Mouse (Mus musculus) bone marrow macrophage, adult 2 months (primary cell): ENCODE data around the gene Dvl1. TPM values are rescaled to one million over a fixed set of nuclear protein-coding genes. Genes with fewer than 3 reads are reported as not detected.

ENCODE experiments used
- H3K27ac ChIP-seq: 2 replicates; pipeline ENCODE4 v1.5.1; 2012; ENCODE audit warnings: low read depth, low read length; ENCODE audit not compliant: insufficient read depth
- H3K4me1 ChIP-seq: 2 replicates; pipeline ENCODE4 v1.6.1; 2012; ENCODE audit warnings: low read length; ENCODE audit not compliant: control insufficient read depth, insufficient read depth
- H3K4me3 ChIP-seq: 2 replicates; pipeline ENCODE4 v1.5.1; 2012; ENCODE audit warnings: mild to moderate bottlenecking, low read length, moderate library complexity; ENCODE audit not compliant: insufficient read depth
- CTCF ChIP-seq: IDR thresholded peaks from 2 replicates; pipeline ENCODE4 v1.5.1; 2012; ENCODE audit warnings: low read depth, mild to moderate bottlenecking, low read length, moderate library complexity
- POLR2A ChIP-seq: IDR thresholded peaks from 2 replicates; pipeline ENCODE4 v1.6.1; 2012; ENCODE audit warnings: mild to moderate bottlenecking, low read depth, low read length, borderline replicate concordance
- polyA plus RNA-seq: library from polyadenylated mRNA; stranded (reverse); fragments of >200 nt; gene quantifications from 2 replicates; pipeline ENCODE4 v1.2.4, GENCODE M21; 2012; ENCODE audit not compliant: missing spikeins, insufficient read depth, insufficient read length

Gene Dvl1
- polyA plus RNA-seq, result 20.9 and 27.3 TPM in 2 replicates

DNA sequence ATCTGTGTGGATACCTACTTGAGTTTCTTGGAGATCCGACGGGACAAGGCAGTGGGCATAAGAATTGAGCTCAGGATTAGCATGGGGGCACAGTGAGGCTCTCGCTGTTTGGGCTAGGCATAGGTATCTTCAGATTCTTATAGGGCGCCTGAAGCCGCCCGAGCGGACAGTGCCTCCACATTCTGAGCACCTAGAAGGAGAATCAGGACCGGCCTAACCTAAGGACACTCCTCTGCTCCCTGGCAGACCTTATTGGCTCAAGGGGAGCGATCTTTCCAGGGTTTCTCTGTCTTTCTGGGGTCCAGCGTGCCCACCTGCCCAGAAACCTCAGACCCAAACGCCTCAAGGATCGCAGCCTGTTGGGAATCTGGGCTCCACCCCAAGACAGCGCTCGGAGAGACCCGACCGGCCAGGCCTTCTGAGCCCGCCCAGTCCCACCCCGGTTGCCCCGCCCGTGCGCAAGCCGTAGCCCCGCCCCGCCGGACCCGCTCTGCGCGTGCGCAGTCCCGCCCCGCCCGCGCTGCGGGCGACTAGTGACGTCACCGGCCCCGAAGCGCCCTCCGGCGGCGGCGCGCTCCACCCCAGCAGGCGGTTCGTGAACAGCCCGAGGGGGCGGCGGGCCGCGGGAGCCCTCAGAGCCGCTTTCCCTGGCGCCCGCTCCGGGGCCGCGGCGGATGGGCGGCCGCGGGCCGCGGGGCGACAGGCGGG is at the start of gene Dvl1:
Dvl1 (plus strand) TSS at position 532 of the 708 bp plus-strand sequence.
- Histone ChIP-seq H3K27ac (no peak within 1 kb of the TSS), H3K4me3 (peak within 1 kb of the TSS; percentile 99), H3K4me1 (peaks cover 31% of the 10 kb centered on the region)
- TF ChIP-seq POLR2A (no peak), CTCF (no peak)

DNA sequence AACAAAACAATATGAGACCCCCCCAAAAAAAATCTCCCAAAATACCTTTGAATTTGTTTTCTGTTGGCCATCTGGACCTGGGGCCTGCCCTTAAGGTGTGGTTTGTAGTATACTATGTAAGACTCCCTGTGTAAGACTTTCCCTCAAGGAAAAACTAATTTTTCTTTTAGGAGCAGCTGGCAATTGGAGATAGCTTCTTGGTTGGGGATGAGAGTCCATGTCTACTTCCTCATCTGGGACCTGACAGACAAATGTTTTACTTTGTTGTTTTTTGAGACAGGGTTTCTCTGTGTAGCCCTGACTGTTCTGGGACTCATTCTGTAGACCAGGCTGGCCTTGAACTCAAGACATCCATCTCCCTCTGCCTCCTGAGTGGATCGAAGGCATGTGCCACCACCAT is 45.1 kb upstream of the Dvl1 start:
- TF ChIP-seq CTCF (no peak), POLR2A (no peak)
- Histone ChIP-seq H3K27ac (no peak overlapping the region), H3K4me3 (no peak overlapping the region), H3K4me1 (peaks cover 9% of the 10 kb centered on the region)

DNA sequence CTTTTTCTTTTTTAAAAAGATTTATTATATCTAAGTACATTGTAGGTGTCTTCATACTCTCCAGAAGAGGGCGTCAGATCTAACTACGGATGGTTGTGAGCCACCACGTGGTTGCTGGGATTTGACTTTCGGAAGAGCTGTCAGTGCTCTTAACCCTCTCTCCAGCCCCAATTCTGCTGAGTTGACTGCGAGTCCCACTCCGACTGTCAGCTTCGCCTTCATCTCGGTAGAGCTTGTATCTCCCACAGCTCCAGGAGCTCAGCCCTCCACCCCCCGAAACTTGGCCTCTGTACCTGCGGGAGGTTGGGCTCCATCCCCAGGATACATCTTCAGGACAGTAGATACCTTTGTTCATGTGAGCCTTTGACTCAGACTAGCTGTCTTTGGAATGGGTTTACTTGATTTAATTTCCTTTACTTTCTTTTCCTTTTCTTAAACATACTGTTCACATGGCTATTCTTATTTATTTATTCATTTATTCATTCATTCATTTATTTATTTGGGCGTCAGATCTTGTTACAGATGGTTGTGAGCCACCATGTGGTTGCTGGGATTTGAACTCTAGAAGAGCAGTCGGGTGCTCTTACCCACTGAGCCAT is 44.4 kb upstream of the Dvl1 start, which contains the start of gene Mrpl20:
Mrpl20 (plus strand) TSS at position 138 of the 599 bp plus-strand sequence.
- TF ChIP-seq POLR2A (no peak), CTCF (no peak)
- Histone ChIP-seq H3K4me3 (peak within 1 kb of the TSS; percentile 88), H3K4me1 (peaks cover 9% of the 10 kb centered on the region), H3K27ac (peak within 1 kb of the TSS; percentile 56)

DNA sequence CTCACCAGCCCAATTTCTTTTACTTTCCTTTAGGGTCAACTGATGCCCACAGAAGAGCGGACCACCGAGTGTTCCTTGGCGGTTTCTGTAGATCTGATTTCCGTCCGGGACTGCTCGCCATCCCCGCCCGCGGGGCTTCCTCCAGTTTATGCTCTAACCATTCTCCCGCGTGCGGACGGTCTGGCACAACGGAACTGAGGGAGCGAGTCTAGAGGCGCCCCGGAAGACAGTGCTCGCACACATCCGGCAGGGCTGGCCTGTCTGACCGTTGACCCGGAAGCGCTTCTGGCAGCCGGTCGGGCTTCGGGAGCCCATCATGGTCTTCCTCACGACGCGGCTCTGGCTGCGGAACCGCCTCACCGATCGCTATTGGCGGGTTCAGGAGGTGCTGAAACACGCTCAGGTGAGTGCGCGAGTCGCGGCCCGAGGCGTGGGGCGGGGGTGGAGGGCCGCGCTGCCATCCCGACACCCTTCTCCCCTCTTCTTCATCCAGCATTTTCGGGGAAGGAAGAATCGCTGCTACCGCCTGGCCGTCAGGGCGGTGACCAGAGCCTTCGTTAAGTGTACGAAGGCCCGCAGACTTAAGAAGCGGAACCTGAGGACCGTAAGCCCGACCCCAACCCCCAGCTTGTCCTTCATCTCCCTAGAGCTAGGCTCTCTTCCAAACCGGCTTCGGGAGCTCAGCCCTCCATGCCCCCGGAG is 43.7 kb upstream of the Dvl1 start:
- peak overlapping the region; percentile 88 for H3K4me3 ChIP-seq
- TF ChIP-seq CTCF, result no peak
- TF ChIP-seq POLR2A, result no peak
- H3K4me1 ChIP-seq, result peaks cover 9% of the 10 kb centered on the region
- peak overlapping the region; percentile 56 for H3K27ac ChIP-seq

DNA sequence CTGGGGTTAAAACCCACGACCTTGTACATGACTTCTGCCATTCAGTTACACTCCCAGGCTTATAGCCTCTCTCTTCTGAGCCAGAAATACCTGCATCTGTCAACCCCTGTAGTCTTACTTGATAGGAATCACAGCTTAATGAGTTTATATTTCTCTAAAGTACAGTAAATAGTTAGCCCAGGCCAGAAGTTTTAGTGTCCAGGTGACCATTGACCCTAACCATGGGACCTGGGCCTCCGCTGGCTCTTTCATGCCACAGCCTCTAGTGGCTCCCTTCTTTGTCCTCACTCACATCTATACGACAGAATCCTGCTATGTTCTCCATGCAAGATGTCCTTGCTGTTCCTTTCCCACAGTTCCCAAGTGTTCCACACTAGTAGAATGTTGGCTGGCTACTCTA is 39.4 kb upstream of the Dvl1 start:
- Histone ChIP-seq H3K4me3 (no peak overlapping the region), H3K4me1 (peaks cover 16% of the 10 kb centered on the region), H3K27ac (no peak overlapping the region)
- TF ChIP-seq CTCF (no peak), POLR2A (no peak)

DNA sequence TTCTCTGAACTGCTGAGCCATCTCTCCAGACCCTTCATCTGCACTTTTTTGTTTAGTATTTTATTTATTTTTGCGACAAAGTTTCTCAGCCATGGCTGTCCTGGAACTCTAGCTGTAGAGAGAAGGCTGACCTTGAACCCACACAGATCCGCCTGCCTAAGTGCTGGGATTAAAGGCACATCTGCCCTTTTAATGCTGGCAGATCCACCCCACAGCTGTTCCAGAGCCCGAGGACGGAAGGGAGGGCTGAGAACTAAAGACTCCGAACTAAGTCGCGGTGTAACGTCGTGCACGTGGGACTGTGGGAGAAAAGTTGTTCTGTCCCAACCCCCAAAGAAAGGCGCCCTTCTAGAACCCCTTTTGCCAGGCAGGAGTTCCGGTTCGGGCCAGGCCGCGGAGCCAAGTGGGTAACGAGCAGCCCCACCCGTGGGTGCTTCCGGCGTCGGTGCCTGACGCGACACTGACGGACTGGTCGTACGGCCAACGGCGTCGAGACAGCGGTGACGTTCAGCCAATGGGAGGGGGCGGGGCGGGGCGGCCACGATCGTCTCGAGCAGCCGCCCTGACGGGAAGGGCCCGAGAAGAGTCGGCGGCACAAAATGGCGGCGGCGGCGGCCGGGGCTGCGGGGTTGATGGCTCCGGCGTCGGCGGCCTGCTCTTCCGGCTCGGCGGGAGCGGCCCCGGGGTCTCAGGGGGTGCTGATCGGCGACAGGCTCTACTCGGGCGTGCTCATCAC is 35.1 kb upstream of the Dvl1 start, which contains the start of gene Ccnl2:
Ccnl2 (plus strand) TSS at position 561 of the 736 bp plus-strand sequence.
- H3K4me1 ChIP-seq, result peaks cover 15% of the 10 kb centered on the region

DNA sequence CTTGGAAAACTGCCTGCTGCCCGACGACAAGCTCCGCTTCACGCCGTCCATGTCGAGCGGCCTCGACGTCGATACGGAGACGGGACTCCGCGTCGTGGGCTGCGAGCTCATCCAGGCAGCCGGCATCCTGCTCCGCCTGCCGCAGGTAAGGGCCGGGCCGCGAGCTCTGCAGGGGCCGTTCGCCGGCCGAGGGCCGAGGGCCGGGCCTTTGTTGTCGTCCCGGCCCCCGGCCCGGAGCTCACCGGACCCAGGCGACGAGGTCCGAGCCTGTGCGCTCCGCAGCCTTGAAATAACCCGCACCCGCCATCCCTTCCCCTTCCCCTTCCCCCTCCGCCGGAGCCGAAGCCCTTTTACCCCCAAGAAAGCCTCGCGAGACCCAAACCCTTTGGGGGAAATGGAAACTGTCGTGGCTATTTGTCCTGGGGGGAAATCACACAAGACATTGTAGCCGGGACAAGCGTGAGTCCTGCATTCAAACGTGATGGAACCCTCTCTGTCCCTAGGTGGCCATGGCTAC is 34.5 kb upstream of the Dvl1 start:
- Histone ChIP-seq H3K4me1 (peaks cover 15% of the 10 kb centered on the region), H3K27ac (peak overlapping the region; percentile 76), H3K4me3 (peak overlapping the region; percentile 97)
- TF ChIP-seq POLR2A, result no peak

More for the DNA sequence above, 35.1 kb upstream of the Dvl1 start, which contains the start of gene Ccnl2:
- Histone ChIP-seq H3K27ac (peak within 1 kb of the TSS; percentile 90), H3K4me3 (peak within 1 kb of the TSS; percentile 97)
- TF ChIP-seq CTCF (no peak), POLR2A (no peak)

DNA sequence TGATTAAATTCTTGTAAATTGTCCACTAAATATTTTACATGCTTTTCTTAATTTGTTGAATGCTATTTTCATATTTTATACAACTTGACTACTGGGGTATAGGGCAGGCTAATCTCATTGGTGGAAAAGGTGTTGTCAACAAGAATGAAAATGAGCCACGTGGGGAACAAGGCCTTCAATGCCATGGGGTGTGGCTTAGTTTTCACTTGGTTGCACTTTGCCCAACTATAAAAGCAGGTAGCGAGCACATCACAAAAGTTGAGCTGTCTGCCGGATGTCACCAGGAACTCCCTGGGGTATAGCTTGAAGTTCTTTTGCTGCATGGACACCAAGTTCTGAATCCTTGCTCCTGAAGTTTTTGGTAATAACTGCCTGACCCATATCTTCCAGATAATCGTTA is 29.7 kb upstream of the Dvl1 start:
- no peak overlapping the region for H3K4me3 ChIP-seq
- TF ChIP-seq POLR2A, result no peak
- TF ChIP-seq CTCF, result no peak
- peaks cover 9% of the 10 kb centered on the region for H3K4me1 ChIP-seq
- no peak overlapping the region for H3K27ac ChIP-seq

DNA sequence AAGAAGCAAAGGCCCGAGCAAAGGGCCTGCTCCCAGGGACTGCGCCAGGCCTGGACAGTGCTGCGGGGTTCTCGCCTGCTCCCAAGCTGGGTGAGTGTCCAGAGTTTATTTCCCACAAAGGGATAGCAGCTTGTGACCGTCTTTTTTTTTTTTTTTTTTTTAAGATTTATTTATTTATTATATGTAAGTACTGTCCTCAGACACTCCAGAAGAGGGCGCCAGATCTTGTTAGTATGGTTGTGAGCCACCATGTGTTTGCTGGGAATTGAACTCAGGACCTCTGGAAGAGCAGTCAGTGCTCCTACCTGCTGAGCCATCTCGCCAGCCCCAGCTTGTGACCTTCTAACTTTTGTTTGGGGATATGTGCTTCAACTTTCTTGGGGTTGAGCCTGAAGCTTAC is 26.2 kb upstream of the Dvl1 start:
- no peak overlapping the region for H3K27ac ChIP-seq
- H3K4me3 ChIP-seq, result no peak overlapping the region
- no peaks in the 10 kb centered on the region for H3K4me1 ChIP-seq
- no peak for TF ChIP-seq POLR2A
- peak; percentile 45; the same call in 1 of the 2 replicates for TF ChIP-seq CTCF

DNA sequence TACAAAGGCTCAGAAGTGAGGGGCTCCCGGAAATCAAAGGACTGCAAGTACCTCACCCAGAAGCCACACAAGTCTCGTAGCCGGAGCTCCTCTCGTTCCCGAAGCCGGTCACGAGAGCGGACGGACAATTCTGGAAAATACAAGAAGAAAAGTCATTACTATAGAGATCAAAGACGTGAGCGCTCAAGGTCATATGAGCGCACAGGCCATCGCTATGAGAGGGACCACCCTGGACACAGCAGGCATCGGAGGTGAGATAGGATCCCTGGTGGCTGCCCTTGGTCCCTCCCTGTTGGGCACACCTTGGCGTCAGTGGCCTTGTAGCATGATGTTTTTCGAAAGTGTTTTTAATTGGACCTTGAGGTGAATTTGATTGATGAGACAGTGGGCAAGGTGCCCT is 23.8 kb upstream of the Dvl1 start:
- H3K27ac ChIP-seq, result no peak overlapping the region
- no peaks in the 10 kb centered on the region for H3K4me1 ChIP-seq
- no peak for TF ChIP-seq CTCF
- TF ChIP-seq POLR2A, result no peak
- no peak overlapping the region for H3K4me3 ChIP-seq
